Mouse (Mus musculus) 3T3-L1 (cell line): ENCODE measurements around the gene Scube2.

Source experiments
- DNase-seq: peaks from one replicate; pipeline ENCODE4 v3.0.0-alpha.2; 2015; ENCODE audit warnings: low read depth, low spot score

The Scube2 gene

GRCm38 (mm10) chr7:109865370-109866229 lies at the start of gene Scube2:
Gene Scube2, minus strand, starts transcription at chr7:109865679.
- no peak for DNase-seq

- DNase-seq = peak; percentile 11
These were observed 40.7 kb upstream of the Scube2 start for GRCm38 (mm10) chr7:109906165-109906564.

GRCm38 (mm10) chr7:109900921-109901320 lies 35.4 kb upstream of the Scube2 start:
- DNase-seq = no peak

- DNase-seq = peak; percentile 86
These were observed 33.4 kb upstream of the Scube2 start for GRCm38 (mm10) chr7:109898911-109899310.

GRCm38 (mm10) chr7:109892530-109892929 lies 27.1 kb upstream of the Scube2 start:
- DNase-seq = peak; percentile 71

GRCm38 (mm10) chr7:109891786-109892185 lies 26.3 kb upstream of the Scube2 start:
- no peak for DNase-seq

- no peak for DNase-seq
These were observed 24.8 kb upstream of the Scube2 start for GRCm38 (mm10) chr7:109890256-109890655.

GRCm38 (mm10) chr7:109889300-109889699 lies 23.8 kb upstream of the Scube2 start:
- DNase-seq = no peak

- no peak for DNase-seq
These were observed 20.8 kb upstream of the Scube2 start for GRCm38 (mm10) chr7:109886249-109886648.

- no peak for DNase-seq
These were observed 17.1 kb upstream of the Scube2 start for GRCm38 (mm10) chr7:109882574-109882973.

GRCm38 (mm10) chr7:109881561-109882099 lies 16.2 kb upstream of the Scube2 start:
- DNase-seq = no peak

GRCm38 (mm10) chr7:109879158-109879557 lies 13.7 kb upstream of the Scube2 start:
- no peak for DNase-seq

GRCm38 (mm10) chr7:109876085-109876484 lies 10.6 kb upstream of the Scube2 start:
- DNase-seq = no peak

GRCm38 (mm10) chr7:109875598-109875997 lies 10.1 kb upstream of the Scube2 start:
- no peak for DNase-seq

- no peak for DNase-seq
These were observed 9.6 kb upstream of the Scube2 start for GRCm38 (mm10) chr7:109875033-109875432.

GRCm38 (mm10) chr7:109873170-109873569 lies 7.7 kb upstream of the Scube2 start:
- no peak for DNase-seq

GRCm38 (mm10) chr7:109871232-109871631 lies 5.8 kb upstream of the Scube2 start:
- DNase-seq = no peak

GRCm38 (mm10) chr7:109868498-109868897 lies 3.0 kb upstream of the Scube2 start:
- DNase-seq = no peak

GRCm38 (mm10) chr7:109866643-109867042 lies 1.2 kb upstream of the Scube2 start:
- DNase-seq = no peak

GRCm38 (mm10) chr7:109863561-109863960 lies 1.9 kb downstream of the Scube2 start:
- DNase-seq = no peak

- no peak for DNase-seq
These were observed 5.3 kb downstream of the Scube2 start for GRCm38 (mm10) chr7:109860162-109860561.

- DNase-seq = no peak
These were observed 6.1 kb downstream of the Scube2 start for GRCm38 (mm10) chr7:109859354-109859753.

- DNase-seq = peak; percentile 73
These were observed 12.7 kb downstream of the Scube2 start for GRCm38 (mm10) chr7:109852752-109853212.
